Mouse (Mus musculus) MEL-GATA-1-ER (cell line): ENCODE data around the gene Rps6kl1.

Experiments used
- DNase-seq: peaks from one replicate; pipeline ENCODE4 v3.0.0-alpha.2; 2012; ENCODE audit warnings: low read depth; ENCODE audit errors: extremely low read depth

Gene Rps6kl1

GRCm38 (mm10) chr12:85151002-85151774, at the start of gene Rps6kl1:
TSS of gene Rps6kl1 (minus strand) at chr12:85151264.
- DNase-seq, result peak; percentile 66

GRCm38 (mm10) chr12:85199954-85200353, 48.9 kb upstream of the Rps6kl1 start:
- DNase-seq, result no peak

GRCm38 (mm10) chr12:85197936-85198335, 46.9 kb upstream of the Rps6kl1 start:
- DNase-seq, result no peak

- no peak for DNase-seq
These were observed 46.3 kb upstream of the Rps6kl1 start for GRCm38 (mm10) chr12:85197371-85197770.

GRCm38 (mm10) chr12:85196191-85196590, 45.1 kb upstream of the Rps6kl1 start:
- no peak for DNase-seq

GRCm38 (mm10) chr12:85195086-85195485, 44.0 kb upstream of the Rps6kl1 start:
- DNase-seq, result no peak

GRCm38 (mm10) chr12:85194623-85195018, 43.6 kb upstream of the Rps6kl1 start:
- DNase-seq, result no peak

GRCm38 (mm10) chr12:85193923-85194622, 43.0 kb upstream of the Rps6kl1 start:
- no peak for DNase-seq

GRCm38 (mm10) chr12:85193146-85193545, 42.1 kb upstream of the Rps6kl1 start:
- no peak for DNase-seq

GRCm38 (mm10) chr12:85192461-85193108, 41.5 kb upstream of the Rps6kl1 start:
- DNase-seq, result no peak

- no peak for DNase-seq
These were observed 39.2 kb upstream of the Rps6kl1 start for GRCm38 (mm10) chr12:85190290-85190689.

GRCm38 (mm10) chr12:85186361-85186760, 35.3 kb upstream of the Rps6kl1 start:
- no peak for DNase-seq

GRCm38 (mm10) chr12:85185810-85186209, 34.7 kb upstream of the Rps6kl1 start:
- DNase-seq, result no peak

- DNase-seq, result no peak
These were observed 33.1 kb upstream of the Rps6kl1 start for GRCm38 (mm10) chr12:85184118-85184517.

GRCm38 (mm10) chr12:85182898-85183297, 31.8 kb upstream of the Rps6kl1 start:
- no peak for DNase-seq

- no peak for DNase-seq
These were observed 31.2 kb upstream of the Rps6kl1 start for GRCm38 (mm10) chr12:85182345-85182643.

- DNase-seq, result no peak
These were observed 30.6 kb upstream of the Rps6kl1 start for GRCm38 (mm10) chr12:85181475-85182344.

- DNase-seq, result no peak
These were observed 27.2 kb upstream of the Rps6kl1 start for GRCm38 (mm10) chr12:85178294-85178693.

- no peak for DNase-seq
These were observed 26.7 kb upstream of the Rps6kl1 start, which contains the start of gene Pgf for GRCm38 (mm10) chr12:85177740-85178239. TSS of gene Pgf (minus strand) at chr12:85177790.

- peak; percentile 45 for DNase-seq
These were observed 25.9 kb upstream of the Rps6kl1 start for GRCm38 (mm10) chr12:85176846-85177523.
